Mouse (Mus musculus): ENCODE measurements around the gene Zfp706.
A peak's percentile ranks its signal among the peaks of the same experiment; 100 is the strongest.

The Zfp706 gene

DNA sequence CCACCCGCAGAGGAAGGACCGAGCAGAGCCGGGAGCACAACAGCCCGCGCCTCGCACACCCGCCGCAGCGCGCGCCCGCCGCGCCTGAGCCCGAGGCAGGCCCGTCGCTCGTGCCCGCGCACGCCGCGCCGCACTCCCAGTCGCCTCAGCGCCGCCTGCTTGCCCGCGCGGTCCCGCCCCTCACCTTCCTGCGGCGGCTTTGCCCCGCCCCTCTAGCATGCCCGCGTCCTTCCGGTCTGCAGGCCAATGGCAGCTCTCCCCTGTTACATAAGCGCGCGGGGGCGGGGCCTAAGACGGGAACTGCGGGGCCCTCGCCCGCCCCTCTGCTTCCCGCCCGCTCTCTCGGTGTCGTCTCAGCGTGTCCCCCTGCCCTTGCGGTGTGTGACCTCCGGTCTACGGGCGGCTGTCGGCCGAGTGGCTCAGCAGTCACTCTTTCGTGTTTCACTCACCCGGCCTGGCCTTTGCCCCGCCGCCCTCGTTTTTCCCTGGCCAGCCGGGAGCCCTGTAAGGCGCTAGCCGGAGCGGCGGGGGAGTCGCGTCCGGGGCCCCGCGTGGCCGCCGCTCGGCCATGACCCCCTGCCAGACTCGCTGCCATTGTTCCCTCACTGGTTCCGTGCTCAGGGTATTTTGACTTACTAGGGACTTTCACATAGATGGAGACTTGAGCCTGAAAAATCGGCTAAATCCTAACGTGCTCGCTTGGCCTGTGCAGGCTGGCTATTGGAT lies at the start of gene Zfp706:
Gene Zfp706, minus strand, starts transcription at position 541 of the 726 bp plus-strand sequence.
- peak; percentile 100 for DNase-seq

DNA sequence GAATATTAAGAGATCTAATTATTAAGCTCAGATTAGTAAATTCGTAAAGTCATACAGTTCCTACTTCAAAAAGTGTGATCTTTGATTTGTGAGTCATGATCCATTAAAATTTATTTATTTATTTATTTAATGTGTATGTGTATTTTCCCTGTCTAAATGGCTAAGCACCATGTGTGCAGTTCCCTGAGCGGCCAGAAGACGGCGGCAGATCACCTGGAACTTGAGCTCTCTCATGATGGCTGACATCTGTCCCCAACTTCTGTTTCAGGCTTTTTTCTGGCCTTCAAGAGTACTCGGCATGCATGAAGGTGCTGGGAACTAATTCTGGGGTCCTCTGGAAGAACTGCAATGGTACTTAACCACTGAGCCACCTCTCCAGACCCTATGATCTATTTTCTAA lies 47.0 kb upstream of the Zfp706 start:
- DNase-seq = no peak

DNA sequence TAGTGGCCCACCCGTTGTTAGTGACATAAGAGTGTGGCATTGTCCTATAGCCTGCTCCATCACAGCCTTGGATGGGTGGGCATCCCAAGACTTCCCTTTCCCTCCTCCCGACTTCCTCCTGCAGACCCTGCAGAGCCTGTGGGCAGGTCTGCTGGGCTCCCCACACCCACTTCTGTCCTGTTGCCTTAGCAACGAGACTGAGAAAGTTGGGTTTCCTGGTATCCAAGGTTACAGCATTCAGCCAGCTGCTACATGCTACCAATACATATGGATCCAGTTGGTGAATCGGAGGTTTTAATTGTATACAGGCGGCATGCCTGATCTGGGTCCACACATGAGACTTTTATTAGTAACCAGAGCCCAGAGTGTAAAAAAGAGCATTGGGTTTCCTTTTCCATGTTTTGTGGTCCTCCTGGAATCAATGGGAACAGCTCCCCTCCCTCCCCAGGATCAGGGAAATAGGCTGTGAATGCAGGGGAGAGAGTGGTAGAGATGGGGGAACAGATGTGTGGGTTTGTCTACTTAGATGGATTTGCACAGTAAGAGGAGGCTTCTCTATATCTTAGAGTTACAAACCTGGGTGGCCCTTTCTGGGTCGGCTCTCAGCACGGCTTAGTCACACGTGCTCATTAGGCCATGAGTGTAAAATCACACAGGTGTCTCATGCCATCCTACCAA lies 45.7 kb upstream of the Zfp706 start:
- no peak for DNase-seq

DNA sequence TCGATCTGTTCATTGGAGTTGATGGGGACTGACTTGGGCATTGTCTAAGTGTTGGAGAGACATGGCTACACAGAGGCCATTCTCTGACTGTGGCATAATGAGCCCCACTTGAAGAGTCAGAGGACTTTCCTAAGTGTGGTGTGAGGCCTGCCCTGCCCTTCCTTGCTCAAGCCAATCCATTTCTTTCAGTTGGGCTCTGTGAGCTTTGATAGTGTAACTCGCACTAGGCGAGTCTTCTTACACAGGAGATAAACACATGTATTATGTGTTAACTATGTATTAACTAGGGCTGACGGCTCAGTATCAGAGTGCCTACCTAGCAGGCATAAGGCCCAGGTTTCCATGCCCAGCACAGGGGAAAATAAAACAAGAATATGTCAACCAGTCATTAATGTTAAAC lies 39.8 kb upstream of the Zfp706 start:
- DNase-seq = no peak

GRCm38 (mm10) chr15:37046586-37046985 lies 39.0 kb upstream of the Zfp706 start:
- peak; percentile 21 for DNase-seq

DNA sequence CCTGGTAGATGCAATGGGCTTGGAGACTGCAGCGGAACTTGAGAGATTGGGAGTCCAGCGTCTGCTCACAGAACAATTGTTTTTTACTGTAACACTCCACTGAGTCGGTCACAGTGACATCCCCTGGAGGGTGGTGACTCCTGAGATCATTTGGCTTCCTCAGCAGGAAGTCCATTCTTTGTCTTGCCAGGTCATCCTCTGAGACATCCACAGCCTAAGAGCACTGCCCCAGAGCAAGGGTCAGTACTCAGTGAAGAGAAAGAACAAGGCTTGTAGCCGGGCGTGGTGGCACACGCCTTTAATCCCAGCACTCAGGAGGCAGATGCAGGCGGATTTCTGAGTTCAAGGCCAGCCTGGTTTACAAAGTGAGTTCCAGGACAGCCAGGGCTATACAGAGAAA lies 38.6 kb upstream of the Zfp706 start:
- DNase-seq = peak; percentile 30

DNA sequence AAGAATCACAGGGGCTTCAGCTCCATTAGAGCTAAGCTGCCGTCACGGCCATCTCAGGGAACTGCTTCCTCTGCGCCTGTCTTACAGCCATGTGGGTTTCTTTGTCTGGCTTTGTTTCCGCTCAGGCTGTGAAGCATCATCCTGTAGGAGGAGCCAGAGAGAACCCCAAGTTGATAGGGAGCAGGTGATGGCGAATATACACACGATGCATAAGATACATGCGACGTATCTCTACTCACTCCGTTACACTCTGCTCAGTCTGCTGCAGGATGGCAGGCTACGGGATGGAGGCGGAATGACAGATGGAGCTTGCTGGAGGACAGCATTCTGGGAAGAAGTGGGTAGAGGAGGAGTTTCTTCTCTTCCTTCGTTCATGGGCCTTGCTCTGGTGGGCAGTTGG lies 37.9 kb upstream of the Zfp706 start:
- DNase-seq = no peak

DNA sequence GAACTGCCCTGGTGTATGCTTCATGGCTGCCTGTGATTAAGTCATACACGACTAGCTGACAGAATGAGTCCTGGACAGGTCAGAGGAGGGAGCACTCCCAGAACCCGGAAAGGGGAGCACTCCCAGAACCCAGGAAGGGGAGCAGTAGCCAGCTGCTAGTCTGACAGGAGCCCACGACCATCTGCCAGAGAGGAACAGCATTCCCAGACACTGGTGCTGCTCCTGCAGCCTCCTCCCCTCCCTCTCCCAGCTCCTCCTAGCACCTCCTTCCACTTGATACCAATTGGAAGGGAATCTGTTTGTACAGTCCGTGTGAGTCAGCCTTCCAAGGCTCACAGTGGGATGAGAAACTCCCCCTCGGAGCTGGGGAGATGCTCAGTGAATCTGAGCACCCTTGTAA lies 35.0 kb upstream of the Zfp706 start:
- DNase-seq = no peak

DNA sequence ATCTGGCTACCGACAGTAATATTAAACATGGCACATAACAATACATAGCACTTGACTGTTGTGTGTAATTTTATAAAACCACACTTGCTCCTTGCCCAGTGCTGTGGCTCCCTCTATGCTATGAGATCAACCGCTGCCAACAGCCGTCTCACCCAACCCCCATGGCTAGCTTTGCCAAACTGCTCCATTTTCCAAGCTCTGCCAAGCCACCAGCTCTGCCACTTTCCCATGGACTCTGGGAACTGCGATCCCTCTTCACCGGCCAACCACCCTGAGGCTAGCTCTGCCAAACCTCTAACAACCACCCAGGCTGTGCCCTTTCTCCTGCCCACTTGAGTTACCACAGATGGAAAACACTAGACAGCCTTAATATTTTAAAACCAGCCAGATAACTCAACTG lies 33.6 kb upstream of the Zfp706 start:
- DNase-seq = peak; percentile 16

DNA sequence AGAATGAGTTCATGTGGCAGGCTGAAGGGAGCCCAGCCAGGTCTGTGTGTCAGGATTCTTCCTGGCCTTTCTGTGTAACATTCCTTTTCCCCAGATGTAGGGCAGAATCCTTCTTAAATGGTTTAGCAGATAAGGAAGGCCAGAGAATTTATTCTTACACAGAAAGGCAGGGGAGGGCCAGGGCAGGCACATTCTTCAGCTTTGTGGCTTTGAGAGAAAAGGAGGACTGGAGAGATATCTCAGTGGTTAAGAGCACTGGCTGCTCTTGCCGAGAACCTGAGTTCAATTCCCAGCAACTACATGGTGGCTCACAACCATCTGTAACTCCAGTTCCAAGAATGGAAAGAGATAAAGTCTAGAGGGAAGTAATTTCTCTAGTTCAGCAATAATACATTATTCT lies 31.1 kb upstream of the Zfp706 start:
- no peak for DNase-seq

DNA sequence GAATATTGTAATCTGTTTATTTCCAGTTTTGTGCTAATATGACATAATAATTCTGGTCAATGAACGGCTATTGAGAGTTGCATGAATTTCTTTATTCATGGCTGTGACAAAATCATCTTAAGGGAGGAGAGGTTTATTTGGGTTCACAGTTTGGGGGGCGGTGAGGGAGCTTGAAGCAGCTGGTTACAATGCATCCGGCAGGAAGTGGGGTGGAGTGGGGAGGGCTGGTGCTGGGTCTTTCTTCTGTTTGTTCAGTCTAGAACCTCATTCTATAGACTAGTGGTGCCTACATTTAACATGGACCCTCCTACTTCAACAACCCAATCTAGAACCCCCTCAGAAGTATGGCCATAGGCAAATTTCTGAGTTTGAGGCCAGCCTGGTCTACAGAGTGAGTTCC lies 30.1 kb upstream of the Zfp706 start:
- DNase-seq = no peak

- DNase-seq = peak; percentile 28
Observed at GRCm38 (mm10) chr15:37036481-37037156, 29.0 kb upstream of the Zfp706 start.

DNA sequence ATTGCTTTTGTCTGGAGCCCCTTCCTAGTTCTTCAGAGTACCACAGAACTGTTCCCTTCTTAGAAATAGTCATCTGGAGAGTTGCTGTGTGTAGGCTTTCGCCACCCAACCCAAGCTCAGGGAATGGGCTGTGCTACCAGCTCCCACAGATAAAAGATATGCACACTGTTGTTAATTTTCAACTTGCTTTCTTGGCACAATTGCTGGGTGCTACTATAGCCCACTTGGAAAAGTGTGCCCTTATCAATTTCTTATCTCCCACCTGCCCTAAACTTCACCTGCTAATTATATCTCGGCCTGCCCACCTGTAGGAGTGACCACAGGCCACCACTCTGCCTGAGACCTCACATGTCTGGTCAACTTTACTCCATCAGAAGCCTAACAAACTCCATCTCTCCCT lies 26.6 kb upstream of the Zfp706 start:
- no peak for DNase-seq

DNA sequence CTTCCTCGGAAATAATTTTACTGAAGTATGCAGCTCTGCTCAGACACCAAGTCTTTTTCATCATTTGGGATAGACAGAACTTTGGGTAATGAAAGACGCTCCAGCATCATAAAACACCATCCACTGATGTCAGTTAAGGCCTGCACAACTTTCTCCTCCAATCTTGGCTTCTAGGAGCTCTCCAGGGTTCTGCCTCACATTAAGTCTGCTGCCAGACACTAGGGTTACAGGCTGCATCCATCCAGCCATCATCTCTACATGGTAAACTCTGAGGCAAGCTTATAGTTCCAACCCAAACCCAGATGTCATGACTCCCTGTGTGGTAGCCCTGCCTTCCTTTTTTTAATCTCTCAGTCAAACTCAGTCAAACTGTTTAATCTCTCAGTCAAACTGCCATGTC lies 25.9 kb upstream of the Zfp706 start:
- no peak for DNase-seq

DNA sequence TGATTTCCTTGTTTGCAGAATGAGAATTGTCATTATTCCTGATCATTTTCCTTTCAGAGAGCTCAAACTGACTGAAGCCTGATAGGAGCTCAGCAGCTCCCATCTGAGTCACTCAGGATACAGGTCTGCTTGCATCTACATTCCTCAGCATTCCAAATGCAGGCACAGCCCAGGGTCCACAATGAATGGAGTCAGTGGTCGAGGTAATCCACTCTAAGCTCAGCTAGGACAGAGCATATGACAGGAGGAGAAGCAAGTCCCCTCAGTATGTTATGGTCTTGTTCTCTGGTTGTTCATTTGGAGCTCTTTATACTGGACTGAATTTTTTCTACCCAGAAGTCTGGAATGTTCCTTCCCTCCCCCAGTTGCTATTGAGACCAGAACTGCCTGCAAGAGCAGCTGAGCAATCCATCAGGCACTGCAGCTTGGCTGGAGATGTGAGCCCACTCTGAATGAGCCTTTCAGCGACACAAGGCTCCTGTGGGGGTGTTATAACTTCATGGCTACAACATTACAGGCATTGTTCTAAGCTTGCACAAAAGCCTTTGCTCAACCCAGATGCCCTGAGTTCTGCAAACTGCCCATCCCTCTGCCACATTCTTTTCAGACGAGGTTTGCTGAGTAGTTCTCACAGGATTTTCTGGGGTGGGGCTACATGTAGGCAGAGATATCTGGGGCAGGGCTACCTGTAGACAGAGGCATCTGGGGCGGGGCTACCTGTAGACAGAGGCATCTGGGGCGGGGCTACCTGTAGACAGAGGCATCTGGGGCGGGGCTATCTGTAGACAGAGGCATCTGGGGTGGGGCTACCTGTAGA lies 24.0 kb upstream of the Zfp706 start:
- no peak for DNase-seq

DNA sequence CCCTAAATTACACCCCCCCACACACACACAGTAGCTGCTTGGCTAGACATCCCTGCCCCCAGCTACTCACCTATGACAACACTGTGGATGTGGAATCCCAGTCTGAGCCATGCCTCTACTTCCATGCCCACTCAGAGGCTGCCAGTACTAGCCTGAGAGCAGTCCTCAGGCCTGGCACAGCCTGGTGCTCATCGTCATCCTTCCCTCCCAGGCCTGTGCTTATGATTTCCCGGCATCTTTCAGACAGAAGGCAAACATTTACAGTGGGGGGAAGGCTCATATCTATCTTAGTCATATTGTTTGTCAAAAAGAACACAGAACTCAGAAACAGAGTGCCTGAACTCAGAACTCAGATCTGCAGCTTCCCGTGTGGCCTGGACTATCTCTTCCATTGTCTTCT lies 23.4 kb upstream of the Zfp706 start:
- DNase-seq = no peak

DNA sequence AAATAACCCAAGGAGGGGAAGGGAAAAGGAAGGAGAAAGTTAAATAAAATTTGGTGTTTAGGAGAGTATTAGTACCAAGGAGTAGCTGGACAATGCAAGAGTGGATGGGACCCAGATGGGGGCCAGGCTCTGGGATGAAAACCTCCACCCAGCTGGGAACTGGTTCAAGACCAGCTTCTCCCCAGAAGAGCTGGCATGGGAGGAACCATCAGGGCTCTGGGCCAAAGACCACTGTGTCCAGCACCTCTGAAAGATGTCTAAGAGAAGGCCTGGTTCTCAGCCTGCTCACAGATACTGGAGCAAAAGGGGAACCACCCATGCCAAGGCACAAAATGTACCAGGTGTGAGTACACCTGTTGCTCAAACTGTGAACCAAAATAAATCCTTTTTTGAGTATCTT lies 20.4 kb upstream of the Zfp706 start:
- no peak for DNase-seq

DNA sequence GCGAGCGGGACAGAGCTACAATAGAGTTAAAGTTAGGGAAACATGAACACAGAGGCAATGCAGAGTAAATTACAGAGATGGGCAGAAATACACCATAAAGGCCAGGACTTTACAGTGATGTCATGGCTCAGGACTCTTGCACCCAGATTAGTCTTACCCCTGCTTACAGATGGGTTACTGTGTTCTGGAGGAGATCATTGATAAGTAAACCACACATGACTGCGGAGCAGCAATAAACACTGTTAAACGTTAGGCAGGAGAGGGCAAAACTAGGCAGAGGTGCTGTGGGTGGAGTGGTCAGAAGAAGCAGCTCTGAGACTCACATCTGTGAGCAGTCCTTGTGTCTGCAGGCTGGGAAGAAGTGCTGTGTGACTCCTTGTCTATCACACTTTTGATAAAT lies 18.9 kb upstream of the Zfp706 start:
- DNase-seq = no peak

DNA sequence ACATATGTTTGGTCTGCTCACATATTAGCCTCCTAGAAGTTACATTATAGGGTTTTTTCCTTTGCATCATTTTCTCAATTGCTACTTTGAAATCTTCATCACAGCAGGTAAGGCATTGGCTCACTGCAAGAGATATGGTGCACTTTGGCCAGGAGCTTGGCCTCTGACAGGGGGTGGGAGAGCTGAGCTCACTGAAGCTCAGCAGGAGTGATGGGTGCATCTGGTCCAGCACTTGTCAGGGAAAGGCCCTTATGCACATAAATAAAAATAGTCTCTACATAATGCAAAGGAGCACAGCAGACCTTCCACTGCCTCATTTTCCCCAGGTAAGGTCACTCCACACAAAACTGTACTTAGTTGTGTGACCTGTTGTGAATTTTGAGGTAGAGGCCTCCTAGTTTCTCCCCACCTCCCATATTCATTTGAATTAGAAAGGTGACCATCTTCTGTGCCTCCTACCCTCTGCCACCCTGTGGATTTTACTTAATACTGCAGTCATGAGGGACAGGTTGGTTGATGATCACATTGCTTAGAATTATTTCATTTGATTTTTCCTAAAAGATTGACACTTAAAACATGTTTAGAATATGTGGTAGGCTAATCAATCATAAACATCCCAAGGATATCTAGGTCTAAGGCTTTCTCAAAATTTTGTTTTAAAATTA lies 13.1 kb upstream of the Zfp706 start:
- DNase-seq = no peak

DNA sequence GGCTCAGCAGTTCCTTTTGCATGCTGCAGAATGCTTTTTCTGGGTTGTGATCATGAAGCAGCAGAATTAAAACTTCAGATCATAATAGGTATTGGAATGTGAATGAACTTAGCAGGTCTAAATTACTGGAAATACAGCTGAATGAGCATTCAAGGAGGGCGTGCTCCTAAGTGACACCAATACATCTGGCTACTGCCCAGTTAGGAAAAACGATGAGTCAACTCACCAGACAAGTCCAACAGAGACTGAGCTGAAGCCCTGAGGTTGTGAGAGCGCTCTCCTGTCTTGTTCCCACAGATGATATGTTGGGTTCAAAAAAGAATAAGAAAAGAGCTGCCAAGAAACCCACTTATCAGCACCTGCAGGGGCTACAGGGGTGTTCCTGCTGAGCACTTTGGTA lies 11.9 kb upstream of the Zfp706 start:
- DNase-seq = no peak

GRCm38 (mm10) chr15:37011897-37012296 lies 4.3 kb upstream of the Zfp706 start:
- DNase-seq = no peak

DNA sequence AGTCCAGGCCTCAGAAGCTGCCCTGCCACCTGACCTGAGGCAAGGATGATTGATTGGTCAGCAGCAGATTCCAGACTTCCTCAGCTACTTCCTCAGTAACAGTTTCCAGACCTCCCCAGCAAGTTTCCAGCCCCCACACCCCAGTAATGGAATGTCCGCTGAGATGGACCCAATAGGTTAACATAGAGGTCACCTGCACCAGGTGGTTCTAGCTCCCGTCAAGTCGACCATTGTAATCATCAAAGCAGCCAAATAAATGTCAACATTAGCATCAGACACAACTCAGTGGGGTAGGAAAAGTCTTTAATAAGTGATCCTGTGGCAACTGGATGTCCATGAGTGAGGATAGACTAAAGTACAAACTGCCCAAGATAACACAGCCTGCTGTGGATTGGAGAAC lies 3.7 kb upstream of the Zfp706 start:
- no peak for DNase-seq

DNA sequence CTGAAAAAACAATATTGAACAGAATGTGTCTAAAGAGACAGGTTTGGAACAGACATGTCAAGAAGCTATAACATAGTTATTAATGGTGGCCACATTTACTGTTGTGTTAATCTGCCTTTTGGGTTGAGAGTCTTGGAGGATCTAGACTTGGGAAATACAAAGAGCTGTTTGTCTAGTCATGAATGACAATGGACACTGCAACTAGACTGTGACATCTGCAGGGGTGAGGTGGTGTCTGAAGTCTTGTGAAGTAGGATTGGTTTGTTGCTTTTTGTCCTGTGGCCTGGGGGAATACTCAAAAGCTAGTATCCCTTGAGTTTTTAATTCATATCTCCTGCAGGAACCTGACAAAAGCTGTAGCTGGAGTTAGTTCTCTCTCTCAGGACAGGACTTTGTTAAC lies 973 bp upstream of the Zfp706 start:
- DNase-seq = no peak

Data from kidney, postnatal 14 days (tissue).